Mouse (Mus musculus): ENCODE data around the gene Ksr1.

DNA sequence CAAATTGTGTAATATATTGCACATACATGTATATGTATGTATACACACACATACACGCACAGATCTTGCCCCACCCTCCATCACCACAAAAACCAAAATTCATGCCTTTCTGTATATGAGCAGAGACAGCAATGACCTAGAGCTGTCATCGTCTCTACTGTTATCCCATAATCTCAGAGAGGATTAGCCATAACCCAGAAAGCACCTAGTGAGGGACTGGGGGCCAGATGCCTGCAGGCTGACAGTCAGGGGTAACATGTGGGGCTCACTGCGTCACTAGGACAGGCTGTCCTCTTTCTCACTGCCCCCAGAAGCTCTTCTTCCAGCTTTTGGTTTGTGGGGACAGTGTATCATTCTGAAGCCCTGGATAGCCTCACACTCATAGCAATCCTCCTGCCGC, 144.3 kb downstream of the Ksr1 start:
- TF ChIP-seq CTCF (IDR thresholded peaks at IDR 0.05; ENCODE audit: borderline replicate concordance, control insufficient read depth, extremely low read depth, insufficient read depth, low read length, poor library complexity): no peak
- TF ChIP-seq POLR2A (IDR thresholded peaks at IDR 0.05; ENCODE audit: control insufficient read depth, extremely low read depth, insufficient read depth, low read length, poor library complexity): no peak
